Mouse (Mus musculus): ENCODE results near the gene Gm17509. TPM values are rescaled to one million over a fixed set of nuclear protein-coding genes. Genes with fewer than 3 reads are reported as not detected.

Gene Gm17509
- polyA plus RNA-seq (2012; ENCODE audit: low replicate concordance): 0.30 and 1.1 TPM in 2 replicates

DNA sequence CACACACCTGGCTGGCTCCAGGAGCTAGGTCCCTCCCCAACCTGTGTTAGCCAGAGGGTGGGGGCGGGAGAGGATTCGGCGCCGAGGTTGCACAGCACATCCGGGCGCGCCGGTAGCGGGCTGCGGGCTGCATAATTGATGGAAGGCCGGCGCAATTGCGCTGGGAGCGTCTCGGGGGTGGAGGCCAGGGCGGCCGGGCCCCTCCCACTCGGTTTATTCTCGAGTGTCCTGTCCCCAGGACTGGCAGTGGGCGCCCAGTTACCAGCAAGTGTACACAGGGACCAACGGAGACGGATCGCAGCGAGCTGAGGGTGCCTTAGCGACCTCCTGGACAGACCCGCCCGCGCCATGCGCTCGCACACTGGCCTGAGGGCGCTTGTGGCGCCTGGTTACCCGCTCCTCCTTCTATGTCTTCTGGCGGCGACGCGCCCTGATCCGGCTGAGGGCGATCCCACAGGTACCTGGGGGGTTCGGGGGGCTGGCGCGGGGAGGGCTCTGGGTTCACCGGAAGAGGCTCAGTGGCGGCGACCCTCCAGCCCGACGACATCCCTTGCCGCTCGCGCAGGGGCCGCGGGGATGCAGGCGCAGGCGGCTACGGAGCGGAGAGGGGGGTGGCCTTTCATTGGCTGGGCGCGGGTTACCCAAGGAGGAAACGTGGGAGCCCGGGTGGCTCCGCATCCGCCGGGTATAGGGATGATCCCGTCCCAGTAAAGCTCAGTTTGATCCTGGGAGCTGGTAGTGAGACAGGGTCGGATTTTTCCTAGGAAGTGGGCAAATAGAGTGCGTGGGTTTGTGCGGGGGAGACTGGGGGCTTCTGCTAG, at the start of gene Gm17509:
Gene Gm17509, minus strand, starts transcription at position 575 of the 821 bp plus-strand sequence.

DNA sequence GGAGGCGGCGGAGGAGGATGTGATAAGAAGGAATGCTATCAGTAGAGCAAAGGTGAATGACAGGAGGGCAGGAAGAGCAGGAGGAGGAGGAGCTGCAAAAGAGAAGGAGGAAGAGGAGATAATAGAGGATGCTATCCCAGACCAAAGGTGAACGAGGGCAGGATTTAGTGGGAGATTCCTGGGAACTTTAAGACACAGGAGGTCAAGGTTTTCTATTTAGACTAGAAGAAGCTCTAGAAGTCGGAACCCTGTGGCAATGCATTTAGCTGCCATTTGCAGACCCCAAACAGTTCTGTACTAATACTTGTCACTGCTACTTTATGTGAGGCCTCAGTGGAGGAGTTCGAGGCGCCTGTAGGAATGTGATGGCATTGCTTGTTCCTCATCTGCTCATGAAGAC, 12.6 kb downstream of the Gm17509 start, which contains the start of gene Emb:
Gene Emb, plus strand, starts transcription at position 301 of the 400 bp plus-strand sequence.

Other genes starting within 250 kb of the Gm17509 start
- 3.9 and 8.7 TPM in 2 replicates for gene Parp8, start 195.5 kb downstream of the Gm17509 start, polyA plus RNA-seq (2012; ENCODE audit: low replicate concordance)
- 23.8 and 76.5 TPM in 2 replicates for gene Emb, start 12.5 kb downstream of the Gm17509 start, polyA plus RNA-seq (2012; ENCODE audit: low replicate concordance)